Mouse (Mus musculus) frontal cortex, postnatal 10 days (tissue): Measurements from ENCODE around the gene Necab2.

ENCODE experiments used
- DNase-seq, 2 experiments: peaks; one replicate each; pipeline ENCODE4 v3.0.0; 2022; ENCODE audit warnings: low spot score in 2 of 2, mixed read lengths in 1 of 2

Necab2 gene

GRCm38 (mm10) chr8:119516674-119517073, 70.2 kb downstream of the Necab2 start:
- DNase-seq: no peak

- no peak for DNase-seq
Observed at GRCm38 (mm10) chr8:119520102-119520501, 73.6 kb downstream of the Necab2 start.
